Mouse (Mus musculus) adrenal gland, postnatal 14 days (tissue): ENCODE data around the gene Eif2b1. TPM values are rescaled to one million over a fixed set of nuclear protein-coding genes. Genes with fewer than 3 reads are reported as not detected.
"Not testable (repeated sequence)": the region's sequence is repeated elsewhere in the genome, so short reads cannot be mapped to it uniquely, and the experiment has no call there.

Experiments used
- DNase-seq: peaks from one replicate; pipeline ENCODE4 v3.0.0; 2021; ENCODE audit warnings: mixed read lengths
- total RNA-seq: library from RNA; stranded (reverse); gene quantifications from 2 replicates; pipeline ENCODE4 v1.2.3, GENCODE M21; 2021

The Eif2b1 gene
- total RNA-seq, 1 experiment from 2014 or later: 42.9 TPM

DNA sequence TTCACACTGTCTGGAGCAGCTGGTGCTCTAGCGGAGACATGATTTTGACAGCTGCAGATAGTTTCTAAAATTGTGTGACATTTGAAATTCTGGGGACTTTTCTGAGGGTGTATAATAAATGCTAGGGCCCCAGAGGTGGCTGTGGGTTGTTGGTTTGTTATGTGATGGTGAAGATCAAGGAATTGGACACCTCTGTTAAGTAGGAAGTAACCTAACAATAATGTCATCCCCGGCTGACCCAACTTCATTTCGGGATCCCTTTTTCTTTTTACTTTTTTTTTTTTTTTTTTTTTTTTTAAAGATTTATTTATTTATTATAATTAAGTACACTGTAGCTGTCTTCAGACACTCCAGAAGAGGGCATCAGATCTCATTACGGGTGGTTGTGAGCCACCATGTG is 28.2 kb downstream of the Eif2b1 start:
- DNase-seq: not testable (repeated sequence)

DNA sequence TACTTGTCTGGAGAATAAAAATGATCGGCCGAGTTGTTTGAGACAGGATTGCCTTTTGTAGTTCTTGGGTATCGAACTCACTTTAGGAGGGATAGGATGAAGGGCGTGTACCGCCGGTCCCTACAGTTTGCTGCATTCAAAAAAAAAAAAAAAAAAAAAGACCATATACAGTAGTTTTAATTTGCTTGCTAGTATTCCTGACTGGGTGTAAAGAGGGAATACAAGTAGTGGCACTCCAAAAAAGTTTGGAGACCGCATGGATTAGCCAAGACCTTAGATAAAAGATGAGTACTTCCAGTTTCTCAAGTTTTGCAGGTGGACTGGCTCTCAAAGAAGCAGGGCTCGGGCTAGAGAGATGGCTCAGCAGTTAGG is 37.3 kb downstream of the Eif2b1 start:
- no peak for DNase-seq

DNA sequence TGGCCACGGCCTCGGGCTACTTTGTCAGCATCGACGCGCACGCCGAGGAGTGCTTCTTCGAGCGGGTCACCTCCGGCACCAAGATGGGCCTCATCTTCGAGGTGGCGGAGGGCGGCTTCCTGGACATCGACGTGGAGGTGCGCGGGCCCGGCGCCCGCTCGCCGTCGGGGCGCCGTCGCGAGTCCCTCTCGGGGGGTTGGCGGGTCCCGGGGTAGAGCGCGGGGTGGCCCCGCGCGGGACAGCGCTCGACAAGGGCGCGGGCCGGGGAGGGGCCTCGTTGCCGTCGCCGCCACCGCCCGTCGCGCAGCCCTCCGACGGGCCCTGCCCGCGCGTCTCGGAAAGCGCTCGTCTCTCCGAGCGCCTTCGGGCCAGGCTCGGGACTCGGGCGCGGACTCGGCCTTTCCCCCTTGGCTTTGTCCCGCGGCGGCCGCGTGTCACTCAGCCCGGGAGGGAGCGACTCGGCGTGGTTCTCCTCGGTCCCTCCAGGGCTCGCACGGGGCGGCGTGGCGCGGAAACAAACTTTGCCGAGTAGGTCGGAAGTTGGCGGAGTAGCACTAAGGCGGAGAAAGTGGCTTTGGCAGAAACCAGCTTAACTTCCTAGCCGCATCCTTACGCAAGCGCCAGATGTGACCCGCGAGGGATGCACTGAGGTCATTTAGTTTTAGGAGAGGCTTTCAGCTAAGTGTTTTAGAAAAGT is 37.9 kb downstream of the Eif2b1 start:
- DNase-seq: peak; percentile 91

DNA sequence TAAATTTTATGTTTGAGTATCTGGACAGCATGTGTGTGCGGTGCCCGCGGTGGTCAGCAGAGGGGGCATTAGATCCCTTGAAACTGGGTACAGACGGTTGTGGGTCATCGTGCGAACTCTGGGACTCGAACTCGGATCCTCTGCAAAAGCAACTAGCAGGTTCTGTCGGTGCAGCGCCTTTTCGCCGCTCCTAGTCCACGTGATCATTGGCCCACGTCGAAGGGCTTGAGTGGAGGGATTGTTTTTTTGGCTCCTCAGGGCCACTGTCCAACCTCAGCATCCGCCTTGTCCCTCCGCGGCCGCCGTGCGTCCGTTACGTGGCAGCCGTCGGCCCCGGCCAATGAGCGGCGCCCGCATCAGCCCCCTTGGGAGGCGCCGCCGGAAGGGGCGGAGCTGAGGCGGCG is 38.5 kb downstream of the Eif2b1 start, which contains the start of gene Tmed2:
Tmed2 (plus strand) TSS at position 313 of the 404 bp plus-strand sequence.
- DNase-seq: peak; percentile 97

DNA sequence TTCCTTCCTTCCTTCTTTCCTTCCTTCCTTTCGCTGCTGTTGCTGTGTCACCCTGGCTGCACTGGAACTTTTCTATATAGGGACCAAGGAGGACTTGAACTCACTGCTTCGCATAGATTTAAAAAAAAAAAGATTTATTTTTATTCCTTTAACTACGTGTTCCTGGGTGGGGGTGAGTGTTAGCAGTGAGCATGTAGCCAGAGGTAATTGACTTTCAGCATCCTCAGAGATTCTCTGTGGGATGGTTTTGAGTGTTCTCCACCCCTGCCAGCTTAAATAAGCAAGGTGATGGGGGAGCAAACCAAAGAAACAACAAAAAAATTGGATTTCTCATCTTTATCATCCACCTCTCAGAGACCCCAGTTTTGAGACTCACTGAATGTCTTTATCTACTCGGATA is 39.0 kb downstream of the Eif2b1 start:
- no peak for DNase-seq

DNA sequence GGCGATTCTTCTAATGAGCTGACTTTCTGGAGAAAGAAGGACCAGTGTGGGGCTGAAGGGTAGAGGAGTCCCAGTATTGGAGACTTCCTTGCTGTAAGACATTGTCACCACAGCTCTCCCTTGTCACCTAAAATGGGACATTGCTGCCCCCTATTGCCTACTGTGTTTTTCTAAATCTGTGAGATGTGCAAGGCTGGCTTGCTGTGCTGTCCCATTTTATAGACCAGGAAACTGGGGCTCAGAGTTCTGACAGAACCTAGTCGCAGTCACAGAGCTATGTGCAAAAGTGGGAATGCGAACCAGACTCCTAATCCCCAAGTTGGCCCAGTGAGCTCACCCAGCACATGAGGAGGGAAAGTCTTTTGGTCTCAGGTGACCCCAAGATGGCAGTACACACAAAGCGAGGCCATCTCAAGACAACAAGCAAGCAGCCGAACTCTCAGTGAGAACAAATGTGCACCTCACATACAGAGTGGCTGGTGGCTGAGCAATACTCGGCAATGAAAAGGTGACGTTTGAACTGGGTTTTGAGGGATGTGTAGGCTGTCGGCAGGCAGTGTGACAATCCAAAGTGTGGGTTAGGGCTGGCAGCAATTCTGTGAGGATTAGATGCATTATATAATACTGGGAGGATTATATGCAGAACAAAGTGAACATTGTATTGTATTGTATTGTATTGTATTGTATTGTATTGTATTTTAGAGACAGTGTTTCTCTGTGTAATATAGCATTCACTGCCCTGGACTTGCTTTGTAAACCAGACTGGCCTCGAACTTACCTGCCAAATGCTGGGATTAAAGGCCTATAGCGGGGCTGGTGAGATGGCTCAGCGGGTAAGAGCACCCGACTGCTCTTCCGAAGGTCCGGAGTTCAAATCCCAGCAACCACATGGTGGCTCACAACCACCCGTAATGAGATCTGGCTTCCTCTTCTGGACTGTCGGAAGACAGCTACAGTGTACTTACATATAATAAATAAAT is 39.8 kb downstream of the Eif2b1 start:
- peak; percentile 71 for DNase-seq

DNA sequence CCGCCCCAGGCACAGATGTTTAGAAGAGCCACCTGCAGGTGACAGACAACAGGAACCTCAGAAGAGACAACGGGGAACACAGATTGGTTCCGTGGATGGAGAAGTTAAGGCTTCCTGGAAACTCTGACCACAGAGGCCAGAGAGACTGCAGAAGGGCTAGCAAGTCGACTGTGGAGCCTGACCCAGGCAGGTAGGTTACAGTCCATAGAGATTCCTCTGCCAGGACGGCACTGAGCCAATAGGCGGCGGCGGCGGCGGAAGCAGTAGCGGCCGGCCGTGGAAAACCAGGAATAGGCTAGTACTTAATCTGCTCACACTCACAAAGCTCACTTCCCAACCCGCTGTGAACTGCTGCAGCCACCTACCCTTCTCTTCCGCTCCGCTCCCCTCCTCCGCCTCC is 42.2 kb downstream of the Eif2b1 start:
- DNase-seq: peak; percentile 69

DNA sequence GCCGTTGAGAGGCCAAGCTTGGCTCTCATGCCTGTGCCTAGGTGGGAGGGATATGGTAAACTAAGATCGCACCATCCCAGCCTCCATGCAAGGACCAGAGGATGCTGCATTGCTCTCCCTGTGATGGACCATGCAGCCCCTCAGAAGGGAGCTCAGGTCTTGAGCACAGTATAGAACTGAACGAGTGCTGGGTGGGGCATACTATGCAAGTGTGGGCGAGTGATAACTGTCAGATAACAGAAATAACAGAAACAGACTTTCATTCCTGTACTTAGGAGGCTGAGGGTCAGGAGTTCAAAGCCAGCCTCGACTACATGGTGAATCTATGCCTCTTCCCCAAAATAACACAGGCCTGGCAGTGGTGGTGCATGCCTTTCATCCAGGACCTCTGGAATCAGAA is 43.9 kb downstream of the Eif2b1 start:
- no peak for DNase-seq

DNA sequence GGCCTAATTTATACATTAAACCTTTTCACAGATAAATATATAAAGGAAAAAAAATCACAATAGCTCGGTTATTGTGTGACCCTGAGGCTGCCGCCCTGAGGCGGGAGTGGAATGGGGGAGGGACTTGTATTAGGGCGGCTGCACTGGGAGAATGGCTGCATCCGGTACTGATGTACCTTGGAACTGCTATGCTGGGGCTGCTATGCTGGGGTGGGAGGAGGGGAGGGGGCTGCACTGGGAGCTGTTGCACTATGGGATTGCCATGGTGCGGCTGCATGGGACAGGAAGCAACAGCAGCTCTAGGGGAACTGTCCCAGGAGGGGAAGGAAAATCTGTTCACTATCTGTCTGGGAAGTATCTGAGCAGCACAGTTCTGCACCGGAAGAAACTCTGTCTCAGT is 46.5 kb downstream of the Eif2b1 start:
- peak; percentile 47 for DNase-seq

DNA sequence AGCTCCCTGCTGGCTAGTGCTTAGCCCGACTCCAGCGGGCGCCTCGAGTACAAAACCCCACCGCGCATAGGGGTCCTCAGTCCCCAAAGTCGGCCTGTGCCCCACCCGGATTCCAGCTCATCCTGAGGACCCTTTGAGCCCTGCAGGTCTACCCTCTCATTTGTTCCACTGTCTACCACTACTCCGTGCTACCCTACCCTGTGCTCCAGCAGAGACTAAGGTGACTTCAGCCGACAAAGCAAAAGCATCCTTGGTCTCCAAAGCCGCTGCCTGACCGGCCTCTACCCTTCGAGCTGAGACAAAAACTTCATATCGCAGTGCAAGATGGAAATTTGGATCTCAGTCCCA is 47.4 kb downstream of the Eif2b1 start:
- DNase-seq: no peak

DNA sequence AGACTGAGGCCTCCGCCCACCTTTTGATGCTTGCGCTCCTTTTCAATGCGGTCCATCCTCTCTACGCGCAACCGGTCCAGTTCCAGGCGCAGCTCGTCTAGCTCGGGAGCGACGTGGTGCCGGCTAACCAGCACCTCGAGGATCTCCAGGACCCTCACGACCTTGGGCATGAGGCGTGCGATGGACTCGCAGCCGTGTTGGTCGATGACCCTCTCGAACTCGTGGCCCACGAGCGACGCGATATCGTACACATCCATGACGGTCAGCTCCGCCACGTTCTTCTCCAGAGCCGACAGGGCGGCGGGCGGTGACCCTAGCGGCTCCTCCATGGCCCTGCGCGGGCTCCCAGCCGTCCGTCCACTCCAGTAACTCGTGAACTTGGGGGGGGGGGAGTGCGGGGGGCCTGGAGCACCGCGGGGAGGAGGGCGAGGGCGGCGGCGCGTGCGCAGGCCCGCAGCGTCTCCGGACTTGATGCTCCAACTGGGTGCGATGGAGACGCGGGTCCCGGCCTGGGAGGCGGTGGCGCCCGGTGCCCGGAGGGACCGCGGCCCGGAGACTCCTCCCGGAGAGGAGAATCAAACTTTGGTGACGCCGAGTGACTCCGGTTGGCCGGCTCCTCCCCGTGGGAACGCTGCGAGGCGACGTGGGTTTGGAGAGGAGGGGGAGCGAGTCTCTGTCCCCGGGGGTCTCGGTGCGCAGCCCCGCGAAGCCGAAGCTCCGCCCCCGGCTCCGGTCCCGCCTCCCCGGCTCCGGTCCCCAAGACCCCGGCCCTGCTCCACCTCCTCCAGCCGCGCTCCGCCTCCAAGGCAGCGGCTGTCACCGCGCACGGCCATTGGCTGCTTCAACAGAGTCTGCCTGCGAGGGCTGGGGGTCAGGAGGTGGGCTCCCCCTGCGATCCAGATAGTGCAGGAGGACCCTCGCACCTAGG is 48.0 kb downstream of the Eif2b1 start, which contains the start of gene Rilpl1:
Rilpl1 (minus strand) TSS at position 737 of the 928 bp plus-strand sequence.
- DNase-seq: peak; percentile 91

DNA sequence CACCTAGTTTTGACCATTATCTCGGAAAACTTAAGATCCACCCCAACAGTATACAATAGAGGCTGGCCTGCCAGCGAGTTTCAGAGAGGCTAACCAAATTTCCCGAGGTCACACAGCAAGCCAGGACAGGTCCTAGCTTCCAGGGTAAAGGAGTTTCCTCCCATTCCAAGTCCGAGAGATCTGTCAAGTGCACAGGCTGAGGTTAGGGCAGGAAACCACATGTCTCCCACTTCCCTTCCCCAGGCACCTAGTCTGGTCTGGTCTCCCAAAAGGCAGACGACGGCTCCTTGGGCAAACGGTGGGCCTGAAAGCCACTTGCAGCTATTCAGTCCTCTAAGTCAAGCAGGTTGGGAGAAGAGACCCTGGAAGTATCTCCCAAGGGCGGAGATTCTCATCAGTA is 49.2 kb downstream of the Eif2b1 start:
- no peak for DNase-seq

DNA sequence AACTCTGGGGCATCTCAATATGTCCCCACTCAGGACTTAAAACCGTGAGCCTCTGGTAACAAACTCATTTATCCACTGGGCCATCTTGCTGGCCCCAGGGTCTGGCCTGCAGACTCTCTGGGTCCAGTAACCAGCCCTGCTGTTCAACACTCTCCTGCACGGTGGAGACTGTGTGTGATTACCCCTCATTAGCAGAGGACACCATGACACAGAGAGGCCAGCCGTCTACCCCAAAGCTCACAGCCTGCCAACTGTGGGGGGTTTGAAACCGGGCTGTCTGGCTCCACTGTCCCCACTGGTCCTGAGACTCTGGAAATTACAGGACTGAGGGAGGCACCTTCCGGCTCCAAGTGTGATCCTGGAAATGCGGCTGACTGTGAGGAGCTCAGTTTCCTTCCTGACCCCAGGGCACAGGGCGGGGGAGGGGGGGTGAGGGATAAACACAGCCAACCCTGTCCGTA is 49.7 kb downstream of the Eif2b1 start:
- peak; percentile 42 for DNase-seq

DNA sequence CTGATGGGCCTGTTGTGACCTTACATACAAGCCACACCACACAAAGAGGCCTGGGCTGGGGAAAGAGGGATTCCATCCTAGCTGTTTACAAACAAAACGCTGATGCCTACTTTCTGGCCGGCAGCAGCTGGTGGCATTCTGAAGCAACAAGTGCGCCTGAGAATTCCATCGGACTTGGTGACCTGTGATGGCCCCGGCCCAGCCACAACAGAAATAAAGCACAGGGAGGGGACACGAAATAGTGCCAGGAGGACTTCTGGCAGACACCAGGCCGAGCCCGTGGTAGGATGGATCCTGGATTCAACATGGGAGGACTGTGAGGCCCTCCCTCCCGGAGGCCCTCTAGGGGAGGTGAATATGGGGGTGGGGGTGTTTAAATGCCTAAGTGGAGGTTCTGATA is 50.1 kb downstream of the Eif2b1 start:
- peak; percentile 22 for DNase-seq

DNA sequence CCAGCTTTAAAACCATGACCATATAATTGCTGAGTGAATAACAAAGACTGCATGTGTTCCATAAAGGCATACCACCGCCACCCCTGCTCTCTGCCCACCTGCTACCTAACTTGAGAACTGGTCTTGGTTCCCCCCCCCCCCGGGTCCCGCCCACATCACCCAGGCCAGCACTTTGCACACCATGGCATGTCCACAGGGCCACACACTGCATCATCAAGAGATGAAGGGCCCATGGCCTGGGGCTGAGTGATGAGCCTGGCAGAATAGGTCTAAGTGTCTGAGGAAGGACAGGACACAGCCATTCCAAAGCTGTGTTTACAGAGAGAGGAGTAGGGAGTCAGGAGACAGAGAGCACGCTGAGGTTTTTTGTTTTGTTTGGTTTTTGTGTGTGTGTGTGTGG is 50.6 kb downstream of the Eif2b1 start:
- DNase-seq: no peak

DNA sequence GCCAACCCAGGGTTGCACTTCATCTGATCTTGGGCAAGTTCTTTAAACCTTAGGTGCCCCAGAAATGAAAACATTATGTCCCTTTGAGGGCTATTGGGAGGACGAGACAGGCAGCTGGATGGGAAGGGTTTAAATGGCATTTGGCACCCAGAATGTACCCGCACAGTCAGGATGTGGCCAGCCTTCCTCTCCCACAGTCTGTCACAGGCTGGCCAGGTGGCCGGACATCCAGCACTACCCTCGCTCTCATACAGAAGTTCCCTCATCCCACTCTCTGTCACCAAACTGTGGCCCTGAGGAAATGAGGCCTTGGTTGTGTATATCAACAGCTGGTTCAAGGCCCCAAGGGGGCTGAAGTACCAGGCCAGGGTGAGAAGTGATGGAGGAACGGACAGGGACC is 54.0 kb downstream of the Eif2b1 start:
- DNase-seq: no peak

DNA sequence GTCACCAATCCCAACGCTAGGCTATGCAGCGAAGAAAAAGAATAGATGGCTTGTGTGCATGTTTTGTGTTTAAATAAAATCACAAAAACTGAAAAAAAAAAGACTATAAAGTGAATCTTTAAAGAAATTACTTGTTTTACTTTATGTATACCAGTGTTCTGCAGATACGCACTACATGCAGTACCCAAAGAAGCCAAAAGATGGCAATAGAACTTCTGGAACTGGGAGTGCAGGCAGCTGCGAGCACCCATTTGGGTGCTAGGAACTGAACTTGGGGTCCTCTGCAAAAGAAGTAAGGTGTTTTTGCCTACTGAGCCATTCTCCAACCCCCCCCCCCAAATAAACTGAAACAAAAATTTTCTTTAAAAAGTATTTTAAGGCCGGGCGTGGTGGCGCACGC is 55.9 kb downstream of the Eif2b1 start:
- no peak for DNase-seq

DNA sequence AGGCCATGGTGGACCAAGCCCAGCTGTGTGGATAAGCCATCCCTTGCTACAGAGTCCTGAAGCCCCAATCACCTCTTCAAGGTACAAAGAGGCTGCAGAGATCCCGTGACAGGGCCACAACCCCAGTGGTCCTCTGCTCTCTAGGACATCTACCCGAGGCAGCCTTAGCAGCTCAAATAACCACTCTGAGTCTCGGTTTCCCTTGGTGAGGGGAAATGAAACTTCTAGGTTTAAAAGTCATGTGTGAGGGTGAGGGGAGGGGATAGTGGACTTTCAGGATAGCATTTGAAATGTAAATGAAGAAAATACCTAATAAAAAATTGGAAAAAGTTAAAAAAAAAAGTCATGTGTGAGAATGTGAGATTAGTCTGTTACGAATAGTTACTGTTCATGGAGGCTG is 57.3 kb downstream of the Eif2b1 start:
- no peak for DNase-seq
